Mouse (Mus musculus) intestine, postnatal 0 days (tissue): ENCODE measurements at regions not wholly inside any gene's neighbourhood (a gene's known extent, or its start where the extent isn't known, plus 50 kb on each side); places are given as distances from the start of the nearest gene placed in this dataset.

ENCODE experiments used
- ATAC-seq: fragments of 200-750 bp; cut with Nextera tagmentation; 2 replicates; pipeline ENCODE4 v1.8.0; 2017; ENCODE audit warnings: mild to moderate bottlenecking, moderate TSS enrichment, moderate library complexity
- H3K27ac ChIP-seq: fragments of 300-500 bp; sonication (generic); 2 replicates; pipeline ENCODE4 v1.5.1; 2014; ENCODE audit warnings: mild to moderate bottlenecking, low read depth, low read length, moderate library complexity
- H3K27me3 ChIP-seq: fragments of 300-500 bp; sonication (generic); replicated peaks from 2 replicates; pipeline ENCODE4 v1.6.1; 2014; ENCODE audit warnings: low read length, mixed read lengths; ENCODE audit not compliant: control insufficient read depth, insufficient read depth
- H3K36me3 ChIP-seq: fragments of 300-500 bp; sonication (generic); 2 replicates; pipeline ENCODE4 v1.6.1; 2014; ENCODE audit warnings: mild to moderate bottlenecking, moderate library complexity; ENCODE audit not compliant: control insufficient read depth, insufficient read depth
- H3K4me1 ChIP-seq: fragments of 300-500 bp; sonication (generic); replicated peaks from 2 replicates; pipeline ENCODE4 v1.6.1; 2014; ENCODE audit warnings: antibody characterized with exemption, low read length, mixed read lengths; ENCODE audit not compliant: control insufficient read depth, insufficient read depth
- H3K4me2 ChIP-seq: fragments of 300-500 bp; sonication (generic); replicated peaks from 2 replicates; pipeline ENCODE4 v1.6.1; 2014; ENCODE audit warnings: low read depth, mild to moderate bottlenecking, moderate library complexity
- H3K4me3 ChIP-seq: fragments of 300-500 bp; sonication (generic); 2 replicates; pipeline ENCODE4 v1.5.1; 2014; ENCODE audit warnings: low read depth, low read length
- H3K9ac ChIP-seq: fragments of 300-500 bp; sonication (generic); 2 replicates; pipeline ENCODE4 v1.6.1; 2014; ENCODE audit warnings: mild to moderate bottlenecking, low read depth, low read length
- H3K9me3 ChIP-seq: fragments of 300-500 bp; sonication (generic); 2 replicates; pipeline ENCODE4 v1.6.1; 2016; ENCODE audit warnings: mixed run types; ENCODE audit not compliant: control insufficient read depth
- CTCF ChIP-seq: sonication (generic); IDR thresholded peaks from 2 replicates; pipeline ENCODE4 v1.5.1; 2016; ENCODE audit warnings: low read depth, mild to moderate bottlenecking, control low read depth, antibody characterized with exemption, moderate library complexity
- WGBS: fragments of 180-500 bp; shearing (Covaris S2); extraction: QIAGEN DNeasy Blood & Tissue Kit; methylation state at CpG from one replicate; pipeline ENCODE4 v1.1.7; 2014; 5-methylcytosine and 5-hydroxymethylcytosine counted together

- Histone ChIP-seq H3K4me1 (no peaks in the 10 kb centered on the region), H3K9me3 (no peaks in the 10 kb centered on the region), H3K9ac (no peak overlapping the region), H3K27me3 (no peaks in the 10 kb centered on the region), H3K27ac (no peak overlapping the region), H3K36me3 (no peaks in the 10 kb centered on the region), H3K4me3 (no peak overlapping the region), H3K4me2 (no peak overlapping the region)
- TF ChIP-seq CTCF = no peak
- WGBS = 59% methylated on average over 2 of the region's 2 CpGs
- ATAC-seq = no peak
These were observed 1446.7 kb upstream of the Flrt2 start for GRCm38 (mm10) chr12:94245366-94245765.

GRCm38 (mm10) chr12:94247362-94247761 lies 1444.7 kb upstream of the Flrt2 start:
- H3K36me3 ChIP-seq = no peaks in the 10 kb centered on the region
- no peaks in the 10 kb centered on the region for H3K9me3 ChIP-seq
- no peak overlapping the region for H3K27ac ChIP-seq
- no peaks in the 10 kb centered on the region for H3K4me1 ChIP-seq
- H3K27me3 ChIP-seq = no peaks in the 10 kb centered on the region
- TF ChIP-seq CTCF = no peak
- H3K9ac ChIP-seq = no peak overlapping the region
- H3K4me3 ChIP-seq = no peak overlapping the region
- H3K4me2 ChIP-seq = no peak overlapping the region
- no peak for ATAC-seq

GRCm38 (mm10) chr12:94252957-94253633 lies 1438.9 kb upstream of the Flrt2 start:
- Histone ChIP-seq H3K27ac (no peak overlapping the region), H3K36me3 (no peaks in the 10 kb centered on the region), H3K9ac (no peak overlapping the region), H3K27me3 (no peaks in the 10 kb centered on the region), H3K4me2 (no peak overlapping the region), H3K4me3 (no peak overlapping the region), H3K4me1 (no peaks in the 10 kb centered on the region), H3K9me3 (no peaks in the 10 kb centered on the region)
- ATAC-seq = no peak
- WGBS = 52% methylated on average over 8 of the region's 8 CpGs
- no peak for TF ChIP-seq CTCF

DNA sequence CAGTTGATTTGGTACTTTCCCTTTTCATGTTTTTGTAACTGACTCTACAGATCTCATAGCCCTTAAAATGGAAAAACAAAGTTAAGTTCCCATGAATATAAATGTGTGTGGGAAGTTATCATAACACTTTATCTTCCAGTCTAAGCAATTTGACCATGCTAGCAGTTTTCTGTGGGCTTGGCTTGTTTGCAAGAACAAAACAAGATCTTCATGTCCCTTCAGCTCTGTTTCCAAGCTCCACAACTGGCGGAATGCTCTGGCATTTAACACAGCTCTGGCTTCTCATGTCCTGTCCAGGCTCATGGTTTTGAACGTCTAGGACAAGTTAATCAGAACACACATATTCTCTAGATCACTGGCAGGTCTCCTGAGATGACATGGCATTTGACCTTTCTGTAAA lies 1411.1 kb upstream of the Flrt2 start:
- H3K9me3 ChIP-seq = no peaks in the 10 kb centered on the region
- H3K36me3 ChIP-seq = no peaks in the 10 kb centered on the region
- H3K27me3 ChIP-seq = no peaks in the 10 kb centered on the region
- no peak overlapping the region for H3K4me3 ChIP-seq
- no peak for ATAC-seq
- no peak for TF ChIP-seq CTCF
- no peak overlapping the region for H3K27ac ChIP-seq
- H3K4me2 ChIP-seq = no peak overlapping the region
- WGBS = 71% methylated on average over 2 of the region's 2 CpGs
- no peaks in the 10 kb centered on the region for H3K4me1 ChIP-seq
- no peak overlapping the region for H3K9ac ChIP-seq

- Histone ChIP-seq H3K27me3 (no peaks in the 10 kb centered on the region), H3K36me3 (no peaks in the 10 kb centered on the region), H3K9ac (no peak overlapping the region), H3K4me2 (no peak overlapping the region), H3K27ac (no peak overlapping the region), H3K4me1 (no peaks in the 10 kb centered on the region), H3K9me3 (no peaks in the 10 kb centered on the region), H3K4me3 (no peak overlapping the region)
- no peak for ATAC-seq
- TF ChIP-seq CTCF = no peak
- 91% methylated on average over 3 of the region's 3 CpGs for WGBS
These were observed 1409.1 kb upstream of the Flrt2 start for GRCm38 (mm10) chr12:94282931-94283330.

DNA sequence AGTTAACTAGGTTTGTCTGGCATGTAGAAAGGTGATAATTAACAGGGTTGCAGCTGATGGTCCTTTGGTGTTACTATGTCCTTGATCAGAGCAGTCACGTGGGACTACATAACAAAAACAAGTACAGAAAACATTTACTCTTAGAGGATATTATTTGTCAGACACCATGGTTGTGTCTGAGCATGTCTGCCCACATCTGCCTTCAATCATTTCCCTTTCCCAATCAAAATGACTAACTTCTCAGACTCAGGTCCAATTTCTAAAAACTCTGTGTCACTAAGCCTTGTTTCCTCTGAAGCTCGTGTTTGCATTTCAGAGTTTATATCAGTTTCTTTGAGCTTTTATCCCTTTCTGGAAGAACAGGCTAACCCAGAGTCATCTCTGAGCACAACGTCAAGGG lies 1408.5 kb upstream of the Flrt2 start:
- TF ChIP-seq CTCF = no peak
- H3K27me3 ChIP-seq = no peaks in the 10 kb centered on the region
- no peaks in the 10 kb centered on the region for H3K4me1 ChIP-seq
- no peaks in the 10 kb centered on the region for H3K36me3 ChIP-seq
- WGBS = 72% methylated on average over 3 of the region's 3 CpGs
- H3K27ac ChIP-seq = no peak overlapping the region
- ATAC-seq = no peak
- H3K9me3 ChIP-seq = no peaks in the 10 kb centered on the region
- no peak overlapping the region for H3K4me3 ChIP-seq
- no peak overlapping the region for H3K4me2 ChIP-seq
- H3K9ac ChIP-seq = no peak overlapping the region

DNA sequence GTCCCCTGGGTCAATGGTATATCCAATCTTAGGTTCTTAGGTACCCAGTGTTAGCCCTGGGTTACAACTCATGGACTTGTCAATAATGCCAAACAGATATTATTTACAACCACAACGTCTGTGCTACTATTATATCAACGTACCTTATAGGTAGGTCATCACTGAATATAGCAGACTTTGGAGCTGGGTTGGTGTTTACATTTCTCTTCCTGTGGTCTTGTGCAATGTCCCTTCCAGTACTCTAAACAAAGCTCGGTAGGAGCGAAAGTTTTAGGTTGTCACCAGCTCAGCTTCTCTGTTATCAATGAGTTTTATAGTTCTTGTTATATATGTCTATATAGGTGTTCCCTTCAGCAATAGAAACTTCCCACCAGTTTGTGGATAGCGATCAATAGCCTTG lies 1394.2 kb upstream of the Flrt2 start:
- Histone ChIP-seq H3K4me2 (no peak overlapping the region), H3K27ac (no peak overlapping the region), H3K27me3 (no peaks in the 10 kb centered on the region), H3K9me3 (no peaks in the 10 kb centered on the region), H3K4me3 (no peak overlapping the region), H3K9ac (no peak overlapping the region), H3K4me1 (no peaks in the 10 kb centered on the region), H3K36me3 (no peaks in the 10 kb centered on the region)
- WGBS = 75% methylated on average over 5 of the region's 5 CpGs
- TF ChIP-seq CTCF = no peak
- no peak for ATAC-seq
